Mouse (Mus musculus): ENCODE data around the gene Pnmal1. TPM values are rescaled to one million over a fixed set of nuclear protein-coding genes. Genes with fewer than 3 reads are reported as not detected.
A peak's percentile ranks its signal among the peaks of the same experiment; 100 is the strongest.

Gene Pnmal1
- polyA plus RNA-seq, 1 experiment from 2014 or later, result 60.1 TPM

DNA sequence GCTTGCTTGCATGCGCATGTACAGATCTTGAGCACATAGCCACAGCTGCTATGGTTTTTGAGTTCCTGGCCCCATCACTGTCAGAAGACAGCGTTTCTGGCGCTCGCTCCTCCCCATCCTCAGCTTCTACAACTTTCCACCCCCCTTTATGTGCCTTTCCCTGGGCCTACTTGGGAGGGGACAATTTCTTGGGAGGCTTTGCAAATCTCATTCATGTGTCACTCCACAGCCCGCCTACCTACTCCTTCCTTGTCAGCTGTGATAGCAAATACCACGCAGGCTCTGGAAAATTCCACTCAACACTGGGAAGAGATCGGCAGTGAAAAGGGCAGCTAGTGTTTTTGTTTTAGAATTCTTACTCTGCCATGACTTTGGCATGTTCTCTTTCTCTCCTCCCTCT is 19.2 kb upstream of the Pnmal1 start:
- H3K27ac ChIP-seq (ENCODE audit: low read depth, low read length), result peak overlapping the region; percentile 7; the same call in 1 of the 2 replicates
- H3K4me1 ChIP-seq (ENCODE audit: control insufficient read depth, insufficient read depth, low read length), result peaks cover 18% of the 10 kb centered on the region
- H3K36me3 ChIP-seq (ENCODE audit: control insufficient read depth, insufficient read depth, low read length), result no peaks in the 10 kb centered on the region
- ATAC-seq (ENCODE audit: low read depth), result no peak
- 60% methylated on average over 7 of the region's 7 CpGs for WGBS
- no peak overlapping the region for H3K9ac ChIP-seq (replicated peaks; ENCODE audit: low read depth, low read length)
- no peaks in the 10 kb centered on the region for H3K27me3 ChIP-seq (ENCODE audit: control insufficient read depth, insufficient read depth, low read length)
- no peak overlapping the region for H3K4me3 ChIP-seq (ENCODE audit: low read depth, low read length)
- H3K4me2 ChIP-seq (ENCODE audit: low read depth, low read length), result no peak overlapping the region
- H3K9me3 ChIP-seq (ENCODE audit: control insufficient read depth, low read length), result no peaks in the 10 kb centered on the region

DNA sequence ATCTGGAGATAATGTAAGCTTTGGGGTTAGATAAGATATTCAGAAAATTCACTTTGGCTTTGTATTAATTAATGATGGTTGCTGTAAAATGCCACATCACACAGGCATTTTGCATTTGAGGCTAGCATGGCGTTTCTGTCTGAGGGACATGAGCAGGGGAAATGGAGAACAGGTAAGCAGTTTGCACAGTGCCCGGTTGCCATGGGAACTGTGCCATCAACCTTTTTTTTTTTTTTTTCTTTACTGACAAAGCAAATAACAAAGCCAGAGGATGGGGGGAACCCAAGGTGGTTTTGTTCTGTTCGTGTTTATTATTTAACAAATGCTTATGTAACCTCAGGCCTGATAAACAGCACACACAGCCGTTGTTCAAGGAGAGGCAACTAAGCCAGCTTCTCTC is 16.6 kb upstream of the Pnmal1 start:
- Histone ChIP-seq H3K27ac (ENCODE audit: low read depth, low read length) (peak overlapping the region; percentile 94), H3K4me3 (ENCODE audit: low read depth, low read length) (no peak overlapping the region), H3K27me3 (ENCODE audit: control insufficient read depth, insufficient read depth, low read length) (no peaks in the 10 kb centered on the region), H3K36me3 (ENCODE audit: control insufficient read depth, insufficient read depth, low read length) (no peaks in the 10 kb centered on the region), H3K4me2 (ENCODE audit: low read depth, low read length) (no peak overlapping the region), H3K9me3 (ENCODE audit: control insufficient read depth, low read length) (no peaks in the 10 kb centered on the region), H3K9ac (replicated peaks; ENCODE audit: low read depth, low read length) (no peak overlapping the region), H3K4me1 (ENCODE audit: control insufficient read depth, insufficient read depth, low read length) (peaks cover 27% of the 10 kb centered on the region)
- ATAC-seq (ENCODE audit: low read depth), result no peak
- WGBS, result 44% methylated on average over 4 of the region's 4 CpGs

DNA sequence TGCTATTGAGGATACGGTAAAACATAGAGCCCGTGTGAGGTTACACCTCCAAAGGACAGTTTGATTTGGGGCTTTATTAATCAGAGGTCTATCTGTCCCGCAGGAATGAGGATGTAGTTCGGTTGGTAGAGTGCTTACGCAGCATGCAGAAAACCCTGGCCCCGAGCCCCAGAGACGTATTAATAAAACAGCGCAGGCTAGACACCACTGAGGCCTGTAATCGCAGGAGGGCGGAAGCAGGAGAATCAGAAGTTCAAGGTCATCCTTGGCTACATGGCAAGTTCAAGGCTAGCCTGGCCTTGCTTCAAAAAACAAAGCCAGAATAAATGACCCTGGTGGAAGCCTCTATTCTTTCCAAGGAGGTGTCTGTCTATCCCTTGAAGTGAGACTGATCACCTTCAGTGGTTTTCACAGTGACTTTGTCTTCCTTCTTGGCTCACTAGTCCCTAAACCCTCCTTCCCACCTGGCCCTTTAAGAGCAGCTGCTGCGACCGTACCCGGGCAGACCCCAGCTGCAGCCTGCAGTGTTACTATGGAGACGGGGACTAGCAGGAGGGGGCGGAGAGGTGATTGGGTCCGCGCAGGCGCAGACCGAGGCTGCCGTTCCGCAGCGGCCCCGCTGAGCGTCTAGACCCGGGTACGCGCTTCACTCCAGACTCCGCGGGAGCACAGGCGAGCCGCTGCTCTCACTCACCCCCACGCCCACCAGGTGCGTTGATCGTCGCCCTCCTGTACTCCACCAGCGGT is 15.2 kb upstream of the Pnmal1 start, which contains the start of gene Pnmal2:
Gene Pnmal2, plus strand, starts transcription at position 622 of the 747 bp plus-strand sequence.
- peak; percentile 90 for ATAC-seq (ENCODE audit: low read depth)
- H3K9ac ChIP-seq (replicated peaks; ENCODE audit: low read depth, low read length), result peak within 1 kb of the TSS; percentile 86

DNA sequence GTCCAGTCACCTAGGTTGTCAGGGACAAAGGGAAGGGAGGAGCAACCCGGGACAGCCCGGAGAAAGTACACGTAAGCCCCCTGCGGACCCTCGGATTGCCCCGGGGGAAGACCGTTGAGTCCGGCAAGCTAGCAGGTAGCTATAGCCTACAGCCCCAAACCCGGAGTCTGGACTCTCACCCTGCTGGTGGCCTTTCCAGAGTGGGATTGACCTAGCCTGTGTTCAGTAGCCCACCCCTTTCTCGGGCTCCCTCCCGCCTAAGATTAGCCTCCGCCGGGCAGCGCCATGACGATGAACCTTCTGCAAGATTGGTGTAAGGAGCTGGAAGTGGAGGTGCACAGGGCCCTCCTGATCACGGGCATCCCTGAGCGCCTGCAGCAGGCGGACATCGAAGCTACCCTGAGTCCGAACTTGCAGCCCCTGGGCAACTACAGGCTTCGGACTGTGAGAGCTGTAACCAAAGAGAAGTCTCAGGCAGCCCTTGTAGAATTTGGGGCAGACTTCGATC is 14.6 kb upstream of the Pnmal1 start:
- peak overlapping the region; percentile 98 for H3K4me2 ChIP-seq (ENCODE audit: low read depth, low read length)
- H3K4me1 ChIP-seq (ENCODE audit: control insufficient read depth, insufficient read depth, low read length), result peaks cover 41% of the 10 kb centered on the region
- ATAC-seq (ENCODE audit: low read depth), result no peak; the same call in 1 of the 2 replicates
- WGBS, result under 1% methylated on average over 22 of the region's 22 CpGs
- peak overlapping the region; percentile 75 for H3K4me3 ChIP-seq (ENCODE audit: low read depth, low read length)
- peak overlapping the region; percentile 94 for H3K27ac ChIP-seq (ENCODE audit: low read depth, low read length)
- H3K9ac ChIP-seq (replicated peaks; ENCODE audit: low read depth, low read length), result peak overlapping the region; percentile 86
- no peaks in the 10 kb centered on the region for H3K27me3 ChIP-seq (ENCODE audit: control insufficient read depth, insufficient read depth, low read length)
- H3K36me3 ChIP-seq (ENCODE audit: control insufficient read depth, insufficient read depth, low read length), result no peaks in the 10 kb centered on the region
- no peaks in the 10 kb centered on the region for H3K9me3 ChIP-seq (ENCODE audit: control insufficient read depth, low read length)

More for the DNA sequence above, 15.2 kb upstream of the Pnmal1 start, which contains the start of gene Pnmal2:
- peak within 1 kb of the TSS; percentile 94 for H3K27ac ChIP-seq (ENCODE audit: low read depth, low read length)
- peak within 1 kb of the TSS; percentile 75 for H3K4me3 ChIP-seq (ENCODE audit: low read depth, low read length)
- H3K4me1 ChIP-seq (ENCODE audit: control insufficient read depth, insufficient read depth, low read length), result peaks cover 36% of the 10 kb centered on the region
- H3K4me2 ChIP-seq (ENCODE audit: low read depth, low read length), result peak within 1 kb of the TSS; percentile 98
- no peaks in the 10 kb centered on the region for H3K27me3 ChIP-seq (ENCODE audit: control insufficient read depth, insufficient read depth, low read length)
- no peaks in the 10 kb centered on the region for H3K36me3 ChIP-seq (ENCODE audit: control insufficient read depth, insufficient read depth, low read length)
- no peaks in the 10 kb centered on the region for H3K9me3 ChIP-seq (ENCODE audit: control insufficient read depth, low read length)
- WGBS, result 8% methylated on average over 36 of the region's 36 CpGs

DNA sequence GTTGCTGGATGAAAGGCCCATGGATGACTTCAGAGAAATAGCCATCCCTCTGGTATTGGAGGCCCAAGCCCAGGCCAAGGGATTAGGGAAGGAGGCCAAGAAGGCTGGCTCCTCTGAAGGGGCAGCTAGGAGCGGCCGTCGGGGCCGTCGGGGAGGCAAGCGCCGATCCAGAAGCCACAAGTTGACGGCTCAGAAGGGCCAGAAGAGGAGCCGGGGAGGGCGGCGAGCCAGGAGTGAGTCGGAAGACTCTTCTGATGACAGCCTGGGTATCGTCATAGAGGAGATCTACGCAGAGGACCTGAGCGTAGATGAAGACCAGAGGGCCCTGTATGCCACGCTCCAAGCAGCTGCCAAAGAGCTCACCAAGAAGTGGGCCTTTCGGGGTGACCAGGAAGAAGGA is 14.1 kb upstream of the Pnmal1 start:
- H3K4me2 ChIP-seq (ENCODE audit: low read depth, low read length), result peak overlapping the region; percentile 98
- H3K4me3 ChIP-seq (ENCODE audit: low read depth, low read length), result peak overlapping the region; percentile 75
- peaks cover 46% of the 10 kb centered on the region for H3K4me1 ChIP-seq (ENCODE audit: control insufficient read depth, insufficient read depth, low read length)
- H3K27ac ChIP-seq (ENCODE audit: low read depth, low read length), result peak overlapping the region; percentile 94
- 11% methylated on average over 17 of the region's 17 CpGs for WGBS
- ATAC-seq (ENCODE audit: low read depth), result no peak
- no peaks in the 10 kb centered on the region for H3K9me3 ChIP-seq (ENCODE audit: control insufficient read depth, low read length)
- H3K27me3 ChIP-seq (ENCODE audit: control insufficient read depth, insufficient read depth, low read length), result no peaks in the 10 kb centered on the region
- H3K9ac ChIP-seq (replicated peaks; ENCODE audit: low read depth, low read length), result peak overlapping the region; percentile 86
- no peaks in the 10 kb centered on the region for H3K36me3 ChIP-seq (ENCODE audit: control insufficient read depth, insufficient read depth, low read length)

DNA sequence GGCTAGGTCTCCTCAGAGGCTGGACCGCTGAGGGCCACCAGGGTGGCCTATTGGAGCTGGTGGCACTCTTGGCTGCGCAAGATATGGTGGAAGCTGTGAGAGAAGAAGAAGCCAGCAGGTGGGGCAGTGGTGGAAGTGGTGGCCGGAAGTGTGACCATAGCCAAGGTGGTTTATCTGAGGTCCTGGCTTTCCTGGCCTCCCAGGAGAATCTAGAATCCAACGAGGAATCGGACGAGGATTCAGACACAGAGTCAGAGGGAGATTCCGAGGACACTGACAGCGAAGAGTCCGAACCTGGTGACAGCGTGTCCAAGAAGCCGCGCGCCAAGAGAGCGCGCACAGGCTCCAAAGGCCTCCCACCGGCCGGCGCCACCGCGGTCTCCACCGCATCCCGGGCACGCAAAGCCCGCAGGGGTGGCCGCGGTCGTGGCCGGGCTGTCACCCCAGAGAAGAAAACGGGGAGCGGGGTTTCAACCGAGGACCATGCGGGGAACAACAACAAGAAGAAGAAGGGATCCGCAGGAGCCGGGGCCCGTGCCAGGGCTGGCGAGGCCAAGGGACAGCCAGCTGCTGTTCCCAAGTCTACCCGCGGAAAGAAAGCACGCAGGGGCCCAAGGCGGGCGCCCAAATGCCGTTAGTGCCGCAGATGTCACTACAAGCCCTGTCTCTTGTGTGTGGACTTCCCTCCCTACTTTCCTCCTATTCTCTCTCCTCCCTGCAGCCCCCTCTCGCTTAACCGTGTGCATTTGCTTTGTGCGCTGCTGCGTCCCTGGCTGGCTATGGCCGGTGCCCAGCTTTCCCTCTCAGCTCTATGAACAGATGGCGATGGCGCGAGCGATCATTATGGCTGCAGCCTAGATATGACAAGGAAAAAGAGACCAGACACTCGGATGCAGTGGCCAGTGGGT is 12.8 kb upstream of the Pnmal1 start:
- H3K4me2 ChIP-seq (ENCODE audit: low read depth, low read length), result peak overlapping the region; percentile 98
- H3K27ac ChIP-seq (ENCODE audit: low read depth, low read length), result peak overlapping the region; percentile 77
- 1% methylated on average over 49 of the region's 53 CpGs for WGBS
- H3K36me3 ChIP-seq (ENCODE audit: control insufficient read depth, insufficient read depth, low read length), result no peaks in the 10 kb centered on the region
- H3K9me3 ChIP-seq (ENCODE audit: control insufficient read depth, low read length), result no peaks in the 10 kb centered on the region
- H3K27me3 ChIP-seq (ENCODE audit: control insufficient read depth, insufficient read depth, low read length), result no peaks in the 10 kb centered on the region
- peak overlapping the region; percentile 86 for H3K9ac ChIP-seq (replicated peaks; ENCODE audit: low read depth, low read length)
- H3K4me3 ChIP-seq (ENCODE audit: low read depth, low read length), result peak overlapping the region; percentile 75
- H3K4me1 ChIP-seq (ENCODE audit: control insufficient read depth, insufficient read depth, low read length), result peaks cover 46% of the 10 kb centered on the region
- no peak for ATAC-seq (ENCODE audit: low read depth)

DNA sequence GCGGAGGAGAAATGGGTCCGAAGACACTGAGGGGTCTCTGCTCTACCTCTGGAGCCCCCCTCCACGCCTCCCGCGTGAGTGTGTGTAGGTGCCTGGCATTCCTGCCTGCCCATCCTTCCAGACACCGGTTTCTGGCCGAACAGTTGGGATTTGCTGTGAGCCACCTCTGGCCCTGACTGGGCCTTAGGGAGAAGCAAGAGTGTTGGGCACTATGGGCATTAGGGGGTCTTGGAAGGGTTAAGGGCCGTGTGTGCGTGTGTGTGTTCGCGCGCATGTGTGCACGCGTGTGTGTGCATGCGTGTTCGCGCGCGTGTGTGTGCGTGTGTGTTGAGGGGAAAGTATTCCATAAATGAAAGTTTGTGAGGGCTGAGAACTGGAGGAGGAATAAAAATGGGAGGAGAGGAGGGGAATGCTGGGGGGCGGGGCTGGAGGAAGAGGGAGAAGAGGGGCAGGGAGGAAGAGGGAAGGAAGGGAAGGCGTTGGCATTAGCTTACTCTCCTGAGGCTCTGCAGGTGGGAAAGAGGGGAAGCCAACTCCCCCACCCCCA is 12.1 kb upstream of the Pnmal1 start:
- Histone ChIP-seq H3K9me3 (ENCODE audit: control insufficient read depth, low read length) (no peaks in the 10 kb centered on the region), H3K27me3 (ENCODE audit: control insufficient read depth, insufficient read depth, low read length) (no peaks in the 10 kb centered on the region), H3K36me3 (ENCODE audit: control insufficient read depth, insufficient read depth, low read length) (no peaks in the 10 kb centered on the region), H3K4me2 (ENCODE audit: low read depth, low read length) (peak overlapping the region; percentile 98), H3K27ac (ENCODE audit: low read depth, low read length) (peak overlapping the region; percentile 77), H3K9ac (replicated peaks; ENCODE audit: low read depth, low read length) (peak overlapping the region; percentile 86), H3K4me1 (ENCODE audit: control insufficient read depth, insufficient read depth, low read length) (peaks cover 46% of the 10 kb centered on the region), H3K4me3 (ENCODE audit: low read depth, low read length) (peak overlapping the region; percentile 75)
- 13% methylated on average over 21 of the region's 22 CpGs for WGBS
- ATAC-seq (ENCODE audit: low read depth), result no peak

DNA sequence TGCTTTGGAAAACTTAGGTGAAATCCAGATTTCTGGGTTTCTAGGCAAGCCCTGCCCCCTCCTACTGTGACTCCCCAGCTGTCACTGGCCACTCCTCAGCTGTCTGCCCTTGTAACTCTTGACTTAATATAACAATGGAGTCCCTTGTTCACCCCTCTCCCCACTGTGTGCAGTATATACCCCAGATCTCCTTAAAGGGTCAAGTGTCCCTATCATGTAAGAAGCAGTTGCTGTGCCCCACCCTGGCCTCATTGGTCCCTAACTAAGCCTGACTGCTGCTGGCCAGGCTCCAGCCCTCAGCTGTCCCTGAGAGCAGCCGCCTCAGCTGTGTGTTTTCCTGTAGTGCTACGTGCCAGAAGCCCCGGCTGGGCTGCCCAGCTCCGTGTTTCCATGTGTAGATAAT is 11.5 kb upstream of the Pnmal1 start:
- no peak for ATAC-seq (ENCODE audit: low read depth)
- Histone ChIP-seq H3K36me3 (ENCODE audit: control insufficient read depth, insufficient read depth, low read length) (no peaks in the 10 kb centered on the region), H3K4me1 (ENCODE audit: control insufficient read depth, insufficient read depth, low read length) (peaks cover 45% of the 10 kb centered on the region), H3K27ac (ENCODE audit: low read depth, low read length) (peak overlapping the region; percentile 77), H3K27me3 (ENCODE audit: control insufficient read depth, insufficient read depth, low read length) (no peaks in the 10 kb centered on the region), H3K4me2 (ENCODE audit: low read depth, low read length) (peak overlapping the region; percentile 98), H3K9ac (replicated peaks; ENCODE audit: low read depth, low read length) (peak overlapping the region; percentile 86), H3K9me3 (ENCODE audit: control insufficient read depth, low read length) (no peaks in the 10 kb centered on the region), H3K4me3 (ENCODE audit: low read depth, low read length) (peak overlapping the region; percentile 75)
- 0% methylated on average over 4 of the region's 4 CpGs for WGBS
